In the genomic region with DNA sequence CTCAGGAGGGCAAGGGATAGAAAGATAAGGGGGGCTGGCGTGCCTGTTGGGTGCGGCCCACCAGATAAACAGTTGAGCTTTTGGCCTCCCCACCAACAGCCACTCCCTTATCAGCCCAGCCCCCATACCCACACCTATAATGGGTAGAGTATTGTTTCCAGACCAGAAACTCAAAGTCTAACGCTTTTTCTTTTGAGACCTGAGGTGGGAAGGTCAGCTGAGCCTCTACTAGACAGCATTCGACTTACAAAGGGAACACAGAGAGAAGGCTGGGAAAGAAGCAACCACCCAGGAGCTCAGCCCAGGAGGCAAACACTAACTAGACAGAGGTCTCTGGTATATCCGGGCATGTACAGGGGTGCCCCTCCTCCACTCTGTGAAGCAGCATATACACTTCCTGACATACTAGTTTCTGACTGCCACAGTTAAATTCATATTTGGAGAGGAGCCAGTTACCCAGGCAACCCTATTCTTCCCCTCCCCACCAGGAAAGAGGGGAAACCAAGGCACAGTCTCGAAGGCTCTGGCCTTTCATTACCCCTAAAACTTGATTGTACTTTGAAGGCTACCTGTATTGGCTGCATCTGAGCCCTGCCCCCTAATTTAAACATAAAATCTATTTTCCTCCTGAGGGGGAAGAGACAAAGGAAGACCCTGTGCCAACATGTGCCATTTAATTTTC, we compare ENCODE assay signal across 8 mouse cellular contexts. TPM values are rescaled to one million over a fixed set of nuclear protein-coding genes. Genes with fewer than 3 reads are reported as not detected.
DNase-seq lines count a peak whose midpoint lies in the region; ATAC-seq and TF ChIP-seq lines count a peak whose summit lies in the region.

No protein-coding gene starts in this region.

- peak overlapping the region; percentile 82; the same call in 1 of the 2 replicates for H3K9ac ChIP-seq in kidney, postnatal 0 days (ENCODE audit: low read depth, low read length)
- H3K9ac ChIP-seq in hindbrain, embryonic 16.5 days (ENCODE audit: low read depth, low read length): peak overlapping the region; percentile 84
- H3K9ac ChIP-seq in midbrain, embryonic 13.5 days (replicated peaks): peak overlapping the region; percentile 98

- H3K27ac ChIP-seq in kidney, postnatal 0 days: no peak overlapping the region
- H3K27ac ChIP-seq in hindbrain, embryonic 16.5 days (ENCODE audit: low read depth, low read length): peak overlapping the region; percentile 40
- peak overlapping the region; percentile 98 for H3K27ac ChIP-seq in midbrain, embryonic 13.5 days

- DNase-seq in kidney, postnatal 0 days (ENCODE audit: low spot score): peak; percentile 48
- DNase-seq in kidney, adult 18-20 months: no peak
- peak; percentile 85 for DNase-seq in ZHBTc4 (ENCODE audit: low read depth, low spot score)
- DNase-seq in gastrocnemius, postnatal 10 days: no peak
- no peak for DNase-seq in adrenal gland, postnatal 4 days (ENCODE audit: low spot score in 2 of 2)
- DNase-seq in layer of hippocampus, postnatal 10 days (ENCODE audit: low spot score in 2 of 2): no peak

- H3K4me3 ChIP-seq in kidney, postnatal 0 days (replicated peaks; ENCODE audit: low read depth, low read length): peak overlapping the region; percentile 71
- peak overlapping the region; percentile 72 for H3K4me3 ChIP-seq in hindbrain, embryonic 16.5 days (ENCODE audit: low read length)
- H3K4me3 ChIP-seq in midbrain, embryonic 13.5 days (replicated peaks): peak overlapping the region; percentile 97

- no peak for ATAC-seq in kidney, postnatal 0 days (replicated peaks; ENCODE audit: low FRiP score, low read depth)
- no peak for ATAC-seq in hindbrain, embryonic 16.5 days
- ATAC-seq in midbrain, embryonic 13.5 days: no peak

- H3K27me3 ChIP-seq in kidney, postnatal 0 days (ENCODE audit: insufficient read depth, low read length): no peaks in the 10 kb centered on the region
- H3K27me3 ChIP-seq in hindbrain, embryonic 16.5 days (replicated peaks; ENCODE audit: control insufficient read depth, insufficient read depth, low read length): no peaks in the 10 kb centered on the region
- no peaks in the 10 kb centered on the region for H3K27me3 ChIP-seq in midbrain, embryonic 13.5 days

- peaks cover 32% of the 10 kb centered on the region for H3K4me1 ChIP-seq in kidney, postnatal 0 days (replicated peaks; ENCODE audit: insufficient read depth, low read length)
- peaks cover 49% of the 10 kb centered on the region for H3K4me1 ChIP-seq in hindbrain, embryonic 16.5 days (ENCODE audit: control insufficient read depth, insufficient read depth, low read depth, low read length)
- peaks cover 59% of the 10 kb centered on the region for H3K4me1 ChIP-seq in midbrain, embryonic 13.5 days (replicated peaks)

- WGBS in kidney, postnatal 0 days: 19% methylated on average over 6 of the region's 6 CpGs
- 11% methylated on average over 6 of the region's 6 CpGs for WGBS in hindbrain, embryonic 16.5 days
- WGBS in midbrain, embryonic 13.5 days: 13% methylated on average over 6 of the region's 6 CpGs

- H3K9me3 ChIP-seq in kidney, postnatal 0 days (replicated peaks; ENCODE audit: low read length): no peaks in the 10 kb centered on the region
- H3K9me3 ChIP-seq in hindbrain, embryonic 16.5 days (ENCODE audit: control insufficient read depth, low read length): no peaks in the 10 kb centered on the region
- H3K9me3 ChIP-seq in midbrain, embryonic 13.5 days: no peaks in the 10 kb centered on the region

- no peak for TF ChIP-seq CTCF in kidney, postnatal 0 days (IDR thresholded peaks at IDR 0.05; ENCODE audit: low read depth)

- peak overlapping the region; percentile 83 for H3K4me2 ChIP-seq in kidney, postnatal 0 days (ENCODE audit: low read length)
- H3K4me2 ChIP-seq in hindbrain, embryonic 16.5 days (ENCODE audit: low read length): peak overlapping the region; percentile 92
- H3K4me2 ChIP-seq in midbrain, embryonic 13.5 days (replicated peaks): peak overlapping the region; percentile 100

- peaks cover 37% of the 10 kb centered on the region for H3K36me3 ChIP-seq in kidney, postnatal 0 days (ENCODE audit: insufficient read depth, low read length)
- peaks cover 32% of the 10 kb centered on the region for H3K36me3 ChIP-seq in hindbrain, embryonic 16.5 days (ENCODE audit: control insufficient read depth, insufficient read depth, low read length)
- H3K36me3 ChIP-seq in midbrain, embryonic 13.5 days: peaks cover 44% of the 10 kb centered on the region

RNA-seq across cellular contexts. Expression of gene Pprc1, which starts 7.3 kb away (rescaled TPM):
- polyA plus RNA-seq in kidney, postnatal 0 days (2015; fragmentation: Nextera tagmentation; extraction: Ambion mirVana): 16.2 and 16.9 TPM in 2 replicates
- polyA plus RNA-seq in hindbrain, embryonic 16.5 days (2015; fragmentation: Nextera tagmentation; extraction: Ambion mirVana): 15.4 and 22.5 TPM in 2 replicates
- polyA plus RNA-seq in midbrain, embryonic 13.5 days (2015; fragmentation: Nextera tagmentation; extraction: Ambion mirVana): 20.5 and 21.8 TPM in 2 replicates
- 10 to 100 TPM; 12.8 to 23.6 TPM for total RNA-seq in gastrocnemius, postnatal 10 days (2021)
- 10 to 100 TPM; 30.5 to 40.2 TPM for total RNA-seq in adrenal gland, postnatal 4 days (2021)
- 10 to 100 TPM; 34.7 to 36.2 TPM for total RNA-seq in layer of hippocampus, postnatal 10 days (2021)

RNA-seq across cellular contexts. Expression of gene Ldb1, which starts 7.6 kb away (rescaled TPM):
- polyA plus RNA-seq in kidney, postnatal 0 days (2015; fragmentation: Nextera tagmentation; extraction: Ambion mirVana): 79.3 and 82.5 TPM in 2 replicates
- 50.6 and 88.5 TPM in 2 replicates for polyA plus RNA-seq in hindbrain, embryonic 16.5 days (2015; fragmentation: Nextera tagmentation; extraction: Ambion mirVana)
- polyA plus RNA-seq in midbrain, embryonic 13.5 days (2015; fragmentation: Nextera tagmentation; extraction: Ambion mirVana): 121 and 140 TPM in 2 replicates
- 10 to 100 TPM; 36.2 to 50.3 TPM for total RNA-seq in gastrocnemius, postnatal 10 days (2021)
- 100 to 1,000 TPM; 161 TPM for total RNA-seq in adrenal gland, postnatal 4 days (2021)
- total RNA-seq in layer of hippocampus, postnatal 10 days (2021): 100 to 1,000 TPM; 104 to 113 TPM

RNA-seq across cellular contexts. Expression of gene Hps6, which starts 34.1 kb away (rescaled TPM):
- 7.2 and 7.6 TPM in 2 replicates for polyA plus RNA-seq in kidney, postnatal 0 days (2015; fragmentation: Nextera tagmentation; extraction: Ambion mirVana)
- polyA plus RNA-seq in hindbrain, embryonic 16.5 days (2015; fragmentation: Nextera tagmentation; extraction: Ambion mirVana): 6.1 and 7.2 TPM in 2 replicates
- 2.0 TPM in 2 replicates for polyA plus RNA-seq in midbrain, embryonic 13.5 days (2015; fragmentation: Nextera tagmentation; extraction: Ambion mirVana)
- total RNA-seq in gastrocnemius, postnatal 10 days (2021): 1 to 10 TPM; 3.0 to 5.1 TPM
- 10 to 100 TPM; 16.5 to 17.1 TPM for total RNA-seq in adrenal gland, postnatal 4 days (2021)
- total RNA-seq in layer of hippocampus, postnatal 10 days (2021): 1 to 10 TPM; 4.6 to 4.7 TPM

RNA-seq across cellular contexts. Expression of gene Nolc1, which starts 38.3 kb away (rescaled TPM):
- polyA plus RNA-seq in kidney, postnatal 0 days (2015; fragmentation: Nextera tagmentation; extraction: Ambion mirVana): 50.0 and 60.0 TPM in 2 replicates
- 56.3 and 63.9 TPM in 2 replicates for polyA plus RNA-seq in hindbrain, embryonic 16.5 days (2015; fragmentation: Nextera tagmentation; extraction: Ambion mirVana)
- 82.9 and 85.4 TPM in 2 replicates for polyA plus RNA-seq in midbrain, embryonic 13.5 days (2015; fragmentation: Nextera tagmentation; extraction: Ambion mirVana)
- 10 to 100 TPM; 22.9 to 26.4 TPM for total RNA-seq in gastrocnemius, postnatal 10 days (2021)
- 10 to 100 TPM; 44.7 to 46.2 TPM for total RNA-seq in adrenal gland, postnatal 4 days (2021)
- 10 to 100 TPM; 41.2 to 45.6 TPM for total RNA-seq in layer of hippocampus, postnatal 10 days (2021)

RNA-seq across cellular contexts. Expression of gene Armh3, which starts 39.1 kb away (rescaled TPM):
- polyA plus RNA-seq in kidney, postnatal 0 days (2015; fragmentation: Nextera tagmentation; extraction: Ambion mirVana): 13.2 and 14.7 TPM in 2 replicates
- polyA plus RNA-seq in hindbrain, embryonic 16.5 days (2015; fragmentation: Nextera tagmentation; extraction: Ambion mirVana): 21.4 and 22.6 TPM in 2 replicates
- 22.1 and 23.4 TPM in 2 replicates for polyA plus RNA-seq in midbrain, embryonic 13.5 days (2015; fragmentation: Nextera tagmentation; extraction: Ambion mirVana)
- total RNA-seq in gastrocnemius, postnatal 10 days (2021): 10 to 100 TPM; 12.5 to 15.0 TPM
- total RNA-seq in adrenal gland, postnatal 4 days (2021): 10 to 100 TPM; 21.6 to 21.9 TPM
- total RNA-seq in layer of hippocampus, postnatal 10 days (2021): 10 to 100 TPM; 21.5 to 26.0 TPM

Comparison
In these comparisons a context has a peak if more than half of its experiments do, and no peak if none do; other contexts are left out.
1. DNase-seq: peak in kidney, postnatal 0 days (single experiment) and ZHBTc4 (single experiment); none in kidney, adult 18-20 months (single experiment), gastrocnemius, postnatal 10 days (single experiment), adrenal gland, postnatal 4 days (0 of 2) and layer of hippocampus, postnatal 10 days (0 of 2).
2. Peak in every context shown above with its lines, with median percentiles within 50 percentile points of each other: H3K4me2 ChIP-seq, H3K4me3 ChIP-seq and H3K9ac ChIP-seq.